Mouse (Mus musculus) intestine, embryonic 14.5 days (tissue): ENCODE results near the gene Ank. TPM values are rescaled to one million over a fixed set of nuclear protein-coding genes. Genes with fewer than 3 reads are reported as not detected.

Source experiments
- ATAC-seq: fragments of 200-750 bp; cut with Nextera tagmentation; replicated peaks from 2 replicates; pipeline ENCODE4 v1.8.0; 2017; ENCODE audit warnings: low read depth, moderate number of reproducible peaks, moderate TSS enrichment, moderate library complexity; ENCODE audit not compliant: low FRiP score, low TSS enrichment
- DNase-seq: peaks from one replicate; pipeline ENCODE4 v3.0.0-alpha.2; 2018; ENCODE audit warnings: low spot score
- H3K27ac ChIP-seq: fragments of 300-500 bp; sonication (generic); 2 replicates; pipeline ENCODE4 v1.5.1; 2014; ENCODE audit warnings: low read depth, mild to moderate bottlenecking, control low read depth
- H3K27me3 ChIP-seq: fragments of 300-500 bp; sonication (generic); replicated peaks from 2 replicates; pipeline ENCODE4 v1.6.1; 2014; ENCODE audit warnings: low read length, control low read depth; ENCODE audit not compliant: control insufficient read depth, insufficient read depth
- H3K36me3 ChIP-seq: fragments of 300-500 bp; sonication (generic); 2 replicates; pipeline ENCODE4 v1.6.1; 2014; ENCODE audit warnings: low read length, control low read depth; ENCODE audit not compliant: control insufficient read depth, insufficient read depth
- H3K4me1 ChIP-seq: fragments of 300-500 bp; sonication (generic); replicated peaks from 2 replicates; pipeline ENCODE4 v1.6.1; 2014; ENCODE audit warnings: low read length, control low read depth, mixed read lengths; ENCODE audit not compliant: control insufficient read depth, insufficient read depth
- H3K4me2 ChIP-seq: fragments of 300-500 bp; sonication (generic); 2 replicates; pipeline ENCODE4 v1.6.1; 2014; ENCODE audit warnings: low read length
- H3K4me3 ChIP-seq: fragments of 300-500 bp; sonication (generic); 2 replicates; pipeline ENCODE4 v1.5.1; 2014; ENCODE audit warnings: low read depth, low read length, control low read depth, mixed read lengths
- H3K9ac ChIP-seq: fragments of 300-500 bp; sonication (generic); 2 replicates; pipeline ENCODE4 v1.6.1; 2014; ENCODE audit warnings: mild to moderate bottlenecking, low read length
- H3K9me3 ChIP-seq: fragments of 300-500 bp; sonication (generic); 2 replicates; pipeline ENCODE4 v1.6.1; 2016; ENCODE audit warnings: low read length, control low read depth; ENCODE audit not compliant: control insufficient read depth
- WGBS: fragments of 180-500 bp; shearing (Covaris S2); extraction: QIAGEN DNeasy Blood & Tissue Kit; methylation state at CpG from one replicate; pipeline ENCODE4 v1.1.7; 2014; 5-methylcytosine and 5-hydroxymethylcytosine counted together
- polyA plus RNA-seq: library from polyadenylated mRNA; unstranded; fragments of >200 nt; fragmentation: Nextera tagmentation; extraction: Ambion mirVana; gene quantifications from 2 replicates; pipeline ENCODE4 v1.2.1, GENCODE M21; 2014

Gene Ank
- polyA plus RNA-seq, 1 experiment from 2014 or later: 16.5 TPM

DNA sequence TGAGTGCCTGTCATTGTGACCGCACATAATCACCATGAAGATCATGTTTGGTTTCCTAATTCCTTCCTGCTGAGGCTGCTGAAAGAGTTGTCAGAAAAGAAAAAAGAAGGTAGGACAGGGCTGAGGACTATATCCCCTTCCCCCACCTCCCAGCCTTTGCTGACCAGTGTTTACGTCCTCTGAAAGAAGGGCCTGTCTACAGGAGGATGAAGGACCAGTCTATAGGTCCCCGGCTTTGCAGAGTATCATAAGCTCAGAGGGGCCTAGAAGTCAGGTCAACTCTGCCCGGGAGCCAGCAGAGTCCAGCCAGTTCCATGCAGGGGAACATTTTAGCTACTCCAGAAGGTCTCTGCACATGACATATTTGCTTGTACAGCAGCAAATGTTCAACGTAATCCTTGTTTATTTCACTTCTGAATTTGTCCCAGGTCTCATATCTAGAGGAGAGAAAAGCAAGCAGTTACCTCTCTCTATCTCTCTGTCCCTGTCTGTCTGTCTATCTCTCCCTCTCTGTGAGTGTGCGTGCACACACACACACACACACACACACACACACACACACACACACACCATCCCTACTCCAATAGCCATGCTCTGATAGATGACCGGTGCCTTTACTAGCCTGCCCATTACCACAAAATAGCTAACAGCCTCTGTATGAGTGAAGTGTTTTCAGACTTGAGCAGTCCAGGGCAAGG lies 31.0 kb downstream of the Ank start:
- WGBS: 66% methylated on average over 7 of the region's 7 CpGs
- H3K9me3 ChIP-seq: no peaks in the 10 kb centered on the region
- no peaks in the 10 kb centered on the region for H3K36me3 ChIP-seq
- H3K27ac ChIP-seq: no peak overlapping the region
- H3K27me3 ChIP-seq: no peaks in the 10 kb centered on the region
- no peak overlapping the region for H3K4me2 ChIP-seq
- ATAC-seq (no peak), DNase-seq (no peak)
- no peak overlapping the region for H3K9ac ChIP-seq
- peaks cover 9% of the 10 kb centered on the region for H3K4me1 ChIP-seq
- no peak overlapping the region for H3K4me3 ChIP-seq

DNA sequence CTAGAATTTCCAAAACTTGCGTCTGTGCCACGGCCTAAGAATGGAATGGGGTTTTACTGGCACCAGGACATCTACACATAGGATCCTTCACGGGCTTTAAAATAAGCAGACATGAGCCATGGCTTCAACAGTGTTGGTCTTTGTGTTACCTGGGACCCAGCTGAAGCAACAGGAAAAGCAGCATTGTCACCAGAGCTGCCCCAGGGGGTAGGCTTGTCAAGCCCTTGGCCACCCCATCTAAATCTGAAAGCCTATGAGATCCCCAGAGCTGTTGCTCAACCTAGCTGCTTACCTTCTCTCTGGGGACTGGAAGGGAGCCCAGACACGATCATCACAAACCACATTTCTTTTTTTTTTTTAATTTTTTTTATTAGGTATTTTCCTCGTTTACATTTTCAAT lies 31.6 kb downstream of the Ank start:
- H3K9me3 ChIP-seq: no peaks in the 10 kb centered on the region
- no peak overlapping the region for H3K4me3 ChIP-seq
- no peaks in the 10 kb centered on the region for H3K27me3 ChIP-seq
- WGBS: 88% methylated on average over 5 of the region's 5 CpGs
- peaks cover 9% of the 10 kb centered on the region for H3K4me1 ChIP-seq
- H3K36me3 ChIP-seq: no peaks in the 10 kb centered on the region
- no peak overlapping the region for H3K27ac ChIP-seq
- ATAC-seq (no peak), DNase-seq (no peak)
- no peak overlapping the region for H3K9ac ChIP-seq
- no peak overlapping the region for H3K4me2 ChIP-seq

DNA sequence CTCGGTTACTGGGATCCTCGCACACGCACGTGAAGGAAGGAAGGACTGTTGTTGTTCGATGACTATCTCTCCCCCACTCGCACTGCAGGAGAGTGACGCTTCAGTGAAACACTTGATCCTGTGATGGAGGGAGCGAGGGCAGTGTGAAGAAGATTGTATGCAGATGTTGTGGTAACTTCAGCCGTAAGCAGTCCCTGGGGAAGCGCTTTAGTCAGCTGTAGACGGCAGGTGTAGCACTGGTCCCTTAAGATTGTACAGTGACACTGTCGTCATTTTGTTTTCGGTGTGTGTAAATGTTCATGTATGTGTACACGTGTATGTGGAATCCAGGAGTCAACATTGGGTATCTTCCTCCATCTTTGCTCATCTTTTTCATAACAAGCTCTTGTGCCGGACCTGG lies 33.9 kb downstream of the Ank start:
- no peak overlapping the region for H3K4me2 ChIP-seq
- H3K4me3 ChIP-seq: no peak overlapping the region
- no peak for ATAC-seq
- H3K36me3 ChIP-seq: no peaks in the 10 kb centered on the region
- H3K27me3 ChIP-seq: no peaks in the 10 kb centered on the region
- H3K9me3 ChIP-seq: no peaks in the 10 kb centered on the region
- no peak overlapping the region for H3K9ac ChIP-seq
- H3K4me1 ChIP-seq: peaks cover 12% of the 10 kb centered on the region; the same call in 1 of the 2 replicates
- 85% methylated on average over 15 of the region's 15 CpGs for WGBS
- no peak for DNase-seq
- H3K27ac ChIP-seq: no peak overlapping the region

DNA sequence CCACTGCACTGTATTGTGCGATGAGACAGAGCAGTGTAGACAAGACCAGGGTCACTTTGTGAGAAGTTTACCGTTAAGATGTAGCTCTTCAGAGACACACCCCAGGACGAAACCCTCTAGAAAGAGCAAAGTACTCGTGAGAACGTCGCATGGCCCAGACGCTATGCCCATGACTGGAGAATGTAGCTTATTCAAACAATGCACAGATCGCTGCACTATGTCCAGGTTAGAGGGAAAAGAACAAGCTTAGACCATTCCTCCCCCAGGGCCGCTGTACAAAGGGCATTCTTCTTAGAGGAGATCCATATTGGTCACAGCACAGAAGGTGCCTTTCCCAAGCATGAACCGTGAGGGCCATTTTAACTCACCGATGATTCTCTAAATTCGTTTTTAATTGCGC lies 35.9 kb downstream of the Ank start:
- H3K27ac ChIP-seq: no peak overlapping the region
- H3K9ac ChIP-seq: no peak overlapping the region

DNA sequence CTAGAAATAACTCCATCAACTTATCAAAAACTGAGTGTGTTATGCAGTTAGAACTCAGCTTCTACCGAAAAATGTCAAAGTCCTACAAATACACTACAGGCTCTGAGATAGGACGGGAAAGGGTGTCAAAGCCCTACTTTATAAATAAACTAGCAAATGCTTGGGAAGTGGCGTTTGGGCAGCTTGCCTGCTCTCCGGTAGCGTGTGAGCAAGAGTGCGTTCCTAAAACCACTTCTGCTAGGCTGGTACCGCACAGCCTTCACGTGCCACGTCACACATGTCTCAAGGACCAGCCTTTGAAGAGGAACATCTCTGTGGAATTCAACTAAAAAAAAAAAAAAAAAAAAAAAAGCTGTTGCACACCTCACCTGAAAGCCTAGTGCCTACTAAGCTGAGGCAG lies 36.7 kb downstream of the Ank start:
- Histone ChIP-seq H3K9me3 (no peaks in the 10 kb centered on the region), H3K4me2 (no peak overlapping the region), H3K4me3 (no peak overlapping the region), H3K27ac (no peak overlapping the region), H3K4me1 (peaks cover 17% of the 10 kb centered on the region), H3K9ac (no peak overlapping the region), H3K27me3 (no peaks in the 10 kb centered on the region), H3K36me3 (no peaks in the 10 kb centered on the region)
- DNase-seq (no peak), ATAC-seq (no peak)
- WGBS: 64% methylated on average over 9 of the region's 9 CpGs

More for the DNA sequence above, 35.9 kb downstream of the Ank start:
- H3K9me3 ChIP-seq: no peaks in the 10 kb centered on the region
- WGBS: 73% methylated on average over 13 of the region's 13 CpGs
- H3K36me3 ChIP-seq: no peaks in the 10 kb centered on the region
- ATAC-seq (no peak), DNase-seq (no peak)
- peaks cover 17% of the 10 kb centered on the region for H3K4me1 ChIP-seq
- H3K4me3 ChIP-seq: no peak overlapping the region
- no peak overlapping the region for H3K4me2 ChIP-seq
- H3K27me3 ChIP-seq: no peaks in the 10 kb centered on the region

DNA sequence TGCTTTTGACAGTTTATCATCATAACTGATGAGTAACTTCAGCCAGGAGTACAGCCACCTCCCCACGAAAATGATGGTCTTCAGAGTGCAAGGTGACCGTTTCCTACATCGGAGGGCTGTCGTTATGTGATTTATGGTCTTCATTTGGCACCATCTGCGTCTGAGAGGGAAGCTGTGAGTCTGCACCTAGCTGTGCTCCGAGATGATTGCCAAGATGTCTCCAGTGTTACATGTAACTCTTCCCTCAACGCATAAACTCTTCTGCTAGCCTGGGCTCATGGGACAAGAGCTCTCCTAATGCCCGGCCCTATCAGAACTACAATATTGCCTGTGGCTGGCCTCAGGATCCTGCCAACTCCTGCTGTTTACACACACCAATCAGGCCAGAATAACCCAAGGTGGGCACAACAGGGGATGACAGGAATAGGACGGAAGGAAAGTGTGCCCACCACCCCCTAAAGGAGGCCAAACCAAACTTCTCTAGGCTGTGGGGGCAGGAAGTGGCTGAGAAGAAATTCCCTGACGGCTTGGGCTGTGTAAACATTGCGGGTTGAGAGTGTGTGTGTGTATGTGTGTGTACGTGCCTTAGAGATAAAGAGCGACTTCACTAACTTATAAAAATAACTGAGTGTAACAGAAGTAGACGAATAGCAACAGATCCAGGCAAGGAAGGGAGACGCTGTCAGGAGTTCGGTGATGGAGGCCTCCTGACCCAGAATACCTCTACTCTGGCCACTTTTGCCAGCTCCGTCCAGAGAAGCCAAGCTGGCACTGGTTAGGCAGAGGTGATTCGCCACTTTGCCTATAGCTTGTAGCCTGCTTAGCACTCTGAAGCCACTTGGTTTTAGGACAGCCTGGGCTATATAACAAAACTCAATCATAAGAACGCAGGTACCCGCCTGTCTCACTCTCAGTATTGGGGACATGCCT lies 37.6 kb downstream of the Ank start:
- Histone ChIP-seq H3K9me3 (no peaks in the 10 kb centered on the region), H3K4me1 (peaks cover 17% of the 10 kb centered on the region), H3K4me3 (no peak overlapping the region), H3K27ac (peak overlapping the region; percentile 23; the same call in 1 of the 2 replicates), H3K4me2 (no peak overlapping the region), H3K27me3 (no peaks in the 10 kb centered on the region), H3K9ac (no peak overlapping the region), H3K36me3 (no peaks in the 10 kb centered on the region)
- WGBS: 40% methylated on average over 20 of the region's 20 CpGs
- ATAC-seq: 0 out of 2 replicates have a peak, but pooled peaks have one; percentile 33
- DNase-seq: no peak

DNA sequence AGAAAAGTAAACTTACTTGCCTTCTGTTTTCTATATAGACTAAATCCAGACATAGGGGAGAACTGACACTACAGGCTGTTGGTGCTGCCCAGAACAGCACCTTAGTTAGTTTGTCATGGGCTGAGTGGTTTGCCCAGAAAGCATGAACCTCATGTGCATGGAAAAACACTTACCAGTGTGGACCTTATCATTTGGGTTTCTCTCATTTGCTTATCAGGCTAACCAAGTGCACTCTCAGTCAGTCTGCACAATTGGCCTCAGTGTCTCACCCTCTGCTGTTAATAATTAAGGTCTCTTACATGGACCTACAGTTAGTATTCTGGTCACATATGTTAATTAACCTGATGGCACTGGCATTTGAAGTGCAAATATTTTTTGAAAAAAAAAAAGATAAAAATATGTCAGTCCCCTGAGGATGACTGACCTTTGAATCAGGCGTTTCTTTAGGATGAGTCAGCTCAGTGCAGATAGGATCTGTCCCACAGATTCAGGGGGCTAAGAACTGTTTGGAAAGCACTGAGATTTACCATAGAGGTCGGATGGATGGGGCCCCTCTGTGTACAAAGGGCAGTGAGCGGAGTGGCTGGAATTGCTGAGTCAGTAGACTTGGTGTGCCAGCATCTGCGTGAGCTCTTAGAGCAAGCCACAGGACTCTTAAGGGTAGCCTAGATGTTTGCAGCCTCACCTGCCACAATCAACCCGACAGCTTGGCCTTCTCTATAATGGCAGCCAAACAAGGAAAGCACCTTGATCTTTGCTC lies 39.8 kb downstream of the Ank start:
- H3K4me2 ChIP-seq: no peak overlapping the region
- ATAC-seq: peak; percentile 69

DNA sequence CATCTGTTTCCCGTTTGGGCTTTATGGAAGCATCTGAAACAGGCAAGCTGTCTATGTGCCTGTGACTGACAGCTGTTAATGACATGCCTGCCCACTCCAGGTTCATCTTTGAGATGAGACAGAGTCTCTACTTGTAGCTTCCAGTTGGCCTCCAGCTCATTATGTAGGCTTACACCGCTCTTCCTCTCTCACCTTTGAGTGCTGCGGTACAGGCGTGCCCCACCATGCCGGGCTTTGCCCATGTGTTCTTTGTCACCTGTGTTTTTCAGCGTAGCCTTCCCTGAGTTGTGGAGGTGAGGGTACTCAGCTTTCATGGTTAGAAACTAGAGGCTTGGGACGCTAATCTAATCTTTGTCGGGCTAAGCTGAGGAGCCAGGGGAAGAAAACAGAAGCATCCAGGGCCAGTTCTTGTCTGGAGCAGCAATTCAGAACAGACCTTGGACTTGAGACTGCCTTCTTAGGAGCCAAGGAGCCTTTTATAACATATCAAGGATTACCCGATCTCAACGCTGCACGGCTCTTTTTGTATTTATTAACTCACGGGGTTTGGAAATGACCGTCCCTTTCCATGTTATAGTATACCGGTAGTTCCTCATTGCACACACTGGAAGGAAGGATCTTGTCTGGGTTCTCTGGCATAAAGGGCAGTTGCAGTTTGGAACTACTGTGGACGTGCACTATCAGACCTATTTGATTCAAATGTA lies 40.6 kb downstream of the Ank start:
- DNase-seq (no peak), ATAC-seq (peak; percentile 28; the same call in 1 of the 2 replicates)
- WGBS: 80% methylated on average over 15 of the region's 15 CpGs
- Histone ChIP-seq H3K9ac (no peak overlapping the region), H3K4me2 (no peak overlapping the region), H3K27ac (peak overlapping the region; percentile 63), H3K9me3 (no peaks in the 10 kb centered on the region), H3K36me3 (no peaks in the 10 kb centered on the region), H3K27me3 (no peaks in the 10 kb centered on the region), H3K4me3 (no peak overlapping the region), H3K4me1 (peaks cover 17% of the 10 kb centered on the region)

More for the DNA sequence above, 39.8 kb downstream of the Ank start:
- peak overlapping the region; percentile 63 for H3K27ac ChIP-seq
- WGBS: 32% methylated on average over 5 of the region's 5 CpGs
- H3K4me1 ChIP-seq: peaks cover 17% of the 10 kb centered on the region
- no peaks in the 10 kb centered on the region for H3K36me3 ChIP-seq
- no peak for DNase-seq
- no peaks in the 10 kb centered on the region for H3K9me3 ChIP-seq
- no peaks in the 10 kb centered on the region for H3K27me3 ChIP-seq
- H3K9ac ChIP-seq: no peak overlapping the region
- H3K4me3 ChIP-seq: no peak overlapping the region
